Mouse (Mus musculus): Measurements from ENCODE around the gene Atp23.

DNA sequence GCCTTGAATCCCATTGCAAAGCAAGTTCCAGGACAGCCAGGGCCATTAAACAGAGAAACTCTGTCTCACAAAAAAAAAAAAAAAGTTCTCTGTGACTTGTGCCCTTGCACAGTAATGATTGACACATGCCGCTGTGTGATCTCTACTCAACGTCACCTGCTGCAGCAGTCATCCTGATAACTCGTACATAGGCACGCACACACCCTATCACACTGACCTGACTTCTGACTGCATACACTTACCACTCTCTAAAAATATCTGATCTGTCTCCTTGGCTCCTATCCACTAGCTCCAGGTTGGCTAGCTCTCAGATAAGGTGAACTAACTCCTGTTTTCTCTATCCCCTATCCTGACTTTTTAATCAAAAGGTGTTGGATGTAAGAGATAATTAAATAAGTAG lies 49.4 kb upstream of the Atp23 start:
- TF ChIP-seq CTCF (IDR thresholded peaks at IDR 0.05; ENCODE audit: low read depth, low read length) (no peak), POLR2A (IDR thresholded peaks at IDR 0.05; ENCODE audit: extremely low read depth, insufficient read depth, low read length) (no peak)

Measured in liver, adult 2 months (tissue).